Mouse (Mus musculus): ENCODE results near the gene Coro1c.
"Not testable (repeated sequence)": the region's sequence is repeated elsewhere in the genome, so short reads cannot be mapped to it uniquely, and the experiment has no call there.

Gene Coro1c

GRCm38 (mm10) chr5:113825558-113825957 is 83.0 kb downstream of the Coro1c start:
- no peak for DNase-seq

DNA sequence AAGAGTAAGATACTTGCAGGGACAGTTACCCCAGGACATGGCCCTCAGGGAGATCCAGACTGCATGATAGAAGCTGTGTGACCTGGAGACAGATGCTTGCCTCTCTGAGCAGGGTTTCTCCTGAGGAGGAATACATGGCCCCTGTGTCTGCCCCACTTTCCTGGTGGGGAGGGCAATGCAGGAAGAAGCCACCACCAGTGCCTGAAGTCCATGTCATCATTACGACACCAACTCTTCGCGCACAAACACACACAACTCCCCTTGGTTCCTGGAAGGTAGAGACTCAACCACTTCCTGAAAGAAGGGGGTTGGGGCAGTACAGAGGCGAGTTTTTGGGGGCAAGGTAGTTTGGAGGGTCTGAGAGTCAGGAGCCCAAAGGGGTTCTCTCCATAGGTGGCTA is 84.3 kb downstream of the Coro1c start:
- DNase-seq = no peak

- DNase-seq = no peak
Measured at GRCm38 (mm10) chr5:113818572-113818971, 90.0 kb downstream of the Coro1c start.

GRCm38 (mm10) chr5:113815638-113816152 is 92.9 kb downstream of the Coro1c start:
- DNase-seq = peak; percentile 92

DNA sequence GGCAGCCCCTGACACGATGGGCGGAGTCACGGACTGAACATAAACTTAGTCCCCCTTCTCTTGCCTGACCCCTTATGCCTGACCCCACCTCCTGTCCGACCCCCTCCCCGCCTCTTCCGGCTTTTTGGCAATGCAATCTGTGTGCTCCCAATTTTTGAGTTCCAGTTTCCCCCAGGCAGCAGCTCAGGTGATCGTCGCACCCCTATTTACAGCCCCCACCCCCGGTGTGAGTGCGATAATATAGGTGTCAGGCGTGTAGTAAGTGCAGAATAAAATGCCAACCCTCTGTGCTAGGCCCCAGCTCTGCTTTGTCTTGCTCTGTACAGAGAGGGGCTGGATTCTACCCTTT is 93.5 kb downstream of the Coro1c start:
- DNase-seq = no peak

- no peak for DNase-seq
Measured at GRCm38 (mm10) chr5:113814111-113815040, 94.2 kb downstream of the Coro1c start.

DNA sequence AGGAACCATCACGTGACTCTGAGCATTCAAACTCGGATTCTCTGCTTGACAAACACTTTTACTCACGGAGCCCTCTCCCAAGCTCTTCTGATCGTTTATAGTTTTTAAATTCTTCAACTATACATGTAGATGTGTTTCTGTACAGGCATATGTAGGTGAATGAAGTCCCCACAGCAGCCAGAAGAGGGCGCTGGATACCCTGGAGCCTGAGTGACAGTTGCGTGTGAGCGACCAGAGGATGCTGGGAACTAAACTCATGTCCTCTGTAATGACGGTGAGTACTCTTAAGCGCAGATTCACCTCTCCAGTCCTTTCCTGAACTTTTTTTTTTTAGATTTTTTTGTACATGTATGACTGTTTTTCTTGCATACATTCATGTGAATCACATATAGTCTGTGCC is 95.0 kb downstream of the Coro1c start:
- DNase-seq = no peak

- no peak for DNase-seq
Measured at GRCm38 (mm10) chr5:113812638-113813037, 95.9 kb downstream of the Coro1c start.

DNA sequence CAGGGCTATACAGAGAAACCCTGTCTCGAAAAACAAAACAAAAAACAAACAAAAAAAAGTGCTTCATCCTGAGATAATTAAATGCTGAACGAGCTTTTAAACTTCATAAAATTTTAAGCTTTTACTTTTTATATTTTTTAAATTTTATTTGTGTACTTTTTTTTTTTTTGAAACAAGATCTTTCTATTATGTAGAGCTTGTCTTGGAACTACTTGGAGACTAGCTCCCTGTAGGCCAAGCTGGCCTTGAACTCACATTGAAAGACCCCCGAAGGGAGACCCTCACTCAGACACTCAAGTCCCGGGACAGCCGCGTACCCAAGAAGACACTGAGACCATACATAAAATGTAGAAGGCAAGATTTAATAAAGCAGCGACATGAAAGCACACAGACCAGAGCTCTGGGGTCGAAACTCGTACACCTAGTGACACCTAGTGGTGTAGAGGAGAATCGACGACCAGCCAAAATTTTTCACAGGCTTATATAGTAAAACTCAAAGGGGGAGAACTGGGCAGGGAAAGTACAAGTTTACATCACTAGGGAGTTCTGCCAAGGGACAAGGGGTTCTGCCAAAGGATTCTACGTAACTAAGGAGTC is 96.6 kb downstream of the Coro1c start:
- DNase-seq = not testable (repeated sequence)

DNA sequence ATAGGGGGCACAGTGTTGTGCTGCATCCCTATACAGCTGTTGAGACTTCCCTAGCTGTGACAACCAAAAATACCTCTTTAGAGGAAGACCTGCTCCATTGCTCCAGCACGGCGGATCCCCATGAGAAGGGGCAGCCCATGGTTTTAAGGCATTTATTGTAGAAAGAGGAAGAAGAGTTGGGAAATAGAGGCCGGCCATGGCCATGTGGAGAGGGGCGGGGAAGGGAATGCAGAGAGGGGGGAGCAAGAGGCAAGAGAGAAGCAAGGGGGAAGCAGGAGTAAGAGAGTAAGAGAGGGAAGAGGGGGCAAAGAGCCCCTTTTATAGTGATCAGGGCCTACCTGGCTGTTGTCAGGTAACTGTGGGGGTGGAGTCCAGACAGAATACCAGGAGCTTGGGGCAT is 98.4 kb downstream of the Coro1c start:
- no peak for DNase-seq

DNA sequence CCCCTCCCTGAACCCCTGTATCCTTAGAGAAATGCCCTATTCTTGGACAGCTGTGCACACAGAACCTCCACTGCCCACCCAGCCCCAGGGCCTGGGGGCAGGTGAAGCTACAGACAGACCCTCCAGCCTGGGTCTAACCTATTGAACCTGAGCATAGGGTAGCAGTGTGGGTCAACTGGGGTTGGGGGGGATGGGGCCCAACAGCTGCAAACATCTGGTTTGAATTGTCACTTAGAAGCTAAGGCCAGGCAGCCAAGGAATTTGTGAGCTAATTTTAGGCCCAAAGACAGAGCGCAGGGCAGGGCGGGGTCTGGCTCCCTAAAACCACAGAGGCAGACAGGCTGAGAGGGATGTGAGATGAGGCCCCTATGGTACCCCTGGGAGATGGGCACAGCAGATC is 100.4 kb downstream of the Coro1c start:
- DNase-seq = peak; percentile 74

DNA sequence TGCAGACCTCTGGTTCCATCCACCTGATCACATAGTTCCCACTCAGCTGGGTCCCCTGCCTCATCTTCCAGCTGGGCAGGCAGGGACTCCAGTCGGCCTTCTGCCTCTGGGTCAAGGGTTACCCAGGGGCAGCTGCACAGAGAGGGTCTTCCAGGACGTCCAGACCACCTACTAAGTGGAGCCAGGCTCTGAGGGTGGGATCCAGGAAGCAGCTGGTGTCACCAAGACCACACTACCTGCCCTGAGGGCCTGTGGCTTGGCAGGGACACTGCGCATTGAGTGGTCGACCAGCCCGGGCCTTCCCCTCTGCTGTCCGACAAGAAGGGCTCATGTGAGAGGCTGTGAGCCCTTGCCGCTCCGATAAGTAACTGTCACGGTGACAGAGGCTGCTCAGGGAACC is 100.8 kb downstream of the Coro1c start:
- DNase-seq = no peak

GRCm38 (mm10) chr5:113806414-113806813 is 102.1 kb downstream of the Coro1c start:
- no peak for DNase-seq

DNA sequence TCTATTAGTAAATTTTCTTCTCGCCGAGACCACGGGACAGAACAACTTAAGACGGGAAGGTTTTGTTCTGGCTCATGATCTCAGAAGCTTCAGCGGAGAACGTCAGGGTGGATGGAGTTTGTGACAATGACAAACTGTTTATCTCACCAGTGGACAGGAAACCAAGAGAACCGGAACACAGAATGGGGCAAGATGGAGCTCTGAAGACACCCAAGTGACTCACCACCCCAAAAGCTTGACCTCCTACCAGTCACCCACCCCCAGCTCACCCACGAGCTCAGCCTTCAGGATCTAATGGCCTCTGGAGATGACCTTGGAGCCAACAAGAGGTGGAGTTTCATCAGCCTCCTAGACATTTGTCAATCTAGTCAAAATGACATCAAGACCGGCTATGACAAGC is 103.3 kb downstream of the Coro1c start:
- no peak for DNase-seq

DNA sequence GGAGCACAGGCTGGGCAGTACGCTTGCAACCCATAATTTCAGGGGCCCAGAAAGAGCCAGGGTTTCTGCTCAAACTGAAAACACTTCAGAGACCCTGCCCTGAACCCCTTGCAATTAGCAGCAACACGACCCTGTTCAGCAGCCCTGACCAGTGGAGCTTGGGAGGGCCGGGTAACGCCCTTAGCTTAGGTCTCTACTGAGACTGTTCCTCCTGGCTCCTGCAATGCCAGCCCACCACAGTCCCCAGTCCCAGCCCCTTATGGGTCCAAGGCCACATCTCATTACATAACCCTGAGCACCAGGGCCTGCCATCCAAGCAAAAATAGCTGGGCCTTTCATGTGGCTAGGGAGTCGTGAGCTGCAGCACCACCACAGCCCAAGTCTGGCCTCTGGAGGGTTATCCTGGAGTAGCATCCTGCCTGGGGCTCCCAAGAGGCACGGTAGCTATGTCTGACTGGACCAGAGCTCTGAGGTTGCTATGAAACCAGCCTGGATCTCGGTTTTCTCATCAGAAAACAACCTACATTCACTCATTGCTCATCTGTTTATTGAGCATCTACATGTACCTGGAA is 104.1 kb downstream of the Coro1c start:
- no peak for DNase-seq

DNA sequence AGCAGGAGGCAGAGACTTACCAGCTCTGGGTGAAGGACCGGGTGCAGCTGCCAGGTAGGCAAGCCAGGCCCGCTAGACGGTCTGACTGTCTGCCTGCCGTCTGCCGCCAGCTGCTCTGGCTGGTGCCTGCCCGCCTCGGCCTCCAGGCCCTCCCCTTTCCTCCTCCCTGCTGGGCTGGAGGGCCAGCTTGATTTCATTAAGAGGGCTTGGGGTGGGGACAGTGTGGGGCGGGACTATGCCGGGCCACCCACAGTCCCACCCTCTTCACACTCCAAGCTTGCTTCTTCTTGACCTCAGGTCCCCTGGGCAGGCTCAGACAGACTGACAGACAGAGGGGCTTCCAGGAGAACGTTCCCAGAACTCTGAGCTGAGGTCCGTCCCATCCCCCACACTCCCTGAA is 108.3 kb downstream of the Coro1c start, which contains the start of gene Tmem119:
TSS of gene Tmem119 (minus strand) at position 237 of the 400 bp plus-strand sequence.
- peak; percentile 89 for DNase-seq

DNA sequence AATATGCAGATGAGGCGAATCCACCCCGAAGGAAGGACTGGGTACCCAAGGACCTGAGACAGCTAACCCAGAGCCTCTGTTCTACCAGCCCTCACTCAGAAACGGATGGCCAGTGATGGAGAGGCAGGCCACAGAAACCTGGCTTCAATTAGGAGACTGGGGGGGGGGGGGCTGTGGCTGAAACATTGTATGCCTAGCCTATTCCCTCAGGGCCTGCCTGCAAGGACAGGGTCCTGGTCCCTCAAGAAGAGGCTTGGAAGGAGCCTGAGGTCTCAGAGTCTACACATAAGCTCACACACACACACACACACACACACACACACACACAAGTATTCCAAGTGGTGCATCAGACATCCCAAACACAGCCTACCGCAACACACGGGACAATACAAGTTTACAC is 108.9 kb downstream of the Coro1c start:
- DNase-seq = peak; percentile 59

DNA sequence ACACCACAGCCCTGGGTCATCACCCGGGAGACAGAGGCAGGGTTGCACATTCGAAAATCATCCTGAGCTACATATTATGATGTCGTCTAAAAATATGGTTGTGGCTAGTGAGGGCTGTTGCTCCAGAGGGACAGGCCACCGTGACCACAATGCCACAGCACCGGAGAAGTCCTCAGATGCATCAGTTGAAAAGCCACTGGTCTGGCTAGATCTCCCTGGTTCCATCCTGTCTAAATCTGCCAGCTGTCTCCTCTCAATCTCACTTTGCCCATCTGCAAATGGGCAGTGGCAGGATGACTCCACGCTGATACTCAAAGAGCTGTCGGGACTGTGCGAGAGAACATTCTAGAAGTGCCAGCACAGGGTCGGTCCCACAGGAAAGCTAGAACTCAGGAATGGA is 110.0 kb downstream of the Coro1c start:
- DNase-seq = no peak

DNA sequence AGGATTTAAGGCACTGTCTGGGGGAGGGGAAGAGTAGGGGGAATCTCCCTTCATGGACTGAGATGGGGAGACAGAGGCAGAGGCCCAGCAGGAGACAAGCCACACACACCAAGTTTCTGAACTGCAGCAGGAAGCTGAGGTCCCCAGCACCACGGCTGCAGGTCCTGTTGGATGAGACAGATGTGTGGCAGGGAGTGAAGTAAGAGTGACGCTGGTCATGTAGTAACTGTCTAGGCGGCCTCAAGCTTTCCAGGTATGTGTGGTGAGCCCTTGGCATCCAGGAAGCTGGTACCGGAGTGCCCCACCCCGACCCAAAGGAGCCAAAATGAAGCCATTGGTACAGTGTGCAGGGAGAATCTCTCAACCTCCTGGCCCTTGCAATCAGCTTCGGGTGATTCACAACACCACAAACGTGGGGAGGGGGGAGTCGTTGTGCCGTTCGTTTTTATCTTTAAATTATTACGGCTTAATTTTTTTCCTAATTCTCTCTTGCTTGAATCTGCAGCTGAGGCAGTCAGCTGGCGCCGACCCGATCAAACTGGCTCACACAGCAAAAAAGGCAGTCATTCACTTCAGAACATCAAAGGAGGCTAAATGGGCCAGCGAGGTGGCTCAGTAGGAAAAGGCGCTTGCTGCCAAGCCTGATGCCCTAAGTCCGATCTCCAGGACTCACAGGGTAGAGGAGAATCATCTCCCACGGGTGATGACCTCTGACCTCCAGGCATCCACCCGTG is 111.2 kb downstream of the Coro1c start:
- peak; percentile 47 for DNase-seq

DNA sequence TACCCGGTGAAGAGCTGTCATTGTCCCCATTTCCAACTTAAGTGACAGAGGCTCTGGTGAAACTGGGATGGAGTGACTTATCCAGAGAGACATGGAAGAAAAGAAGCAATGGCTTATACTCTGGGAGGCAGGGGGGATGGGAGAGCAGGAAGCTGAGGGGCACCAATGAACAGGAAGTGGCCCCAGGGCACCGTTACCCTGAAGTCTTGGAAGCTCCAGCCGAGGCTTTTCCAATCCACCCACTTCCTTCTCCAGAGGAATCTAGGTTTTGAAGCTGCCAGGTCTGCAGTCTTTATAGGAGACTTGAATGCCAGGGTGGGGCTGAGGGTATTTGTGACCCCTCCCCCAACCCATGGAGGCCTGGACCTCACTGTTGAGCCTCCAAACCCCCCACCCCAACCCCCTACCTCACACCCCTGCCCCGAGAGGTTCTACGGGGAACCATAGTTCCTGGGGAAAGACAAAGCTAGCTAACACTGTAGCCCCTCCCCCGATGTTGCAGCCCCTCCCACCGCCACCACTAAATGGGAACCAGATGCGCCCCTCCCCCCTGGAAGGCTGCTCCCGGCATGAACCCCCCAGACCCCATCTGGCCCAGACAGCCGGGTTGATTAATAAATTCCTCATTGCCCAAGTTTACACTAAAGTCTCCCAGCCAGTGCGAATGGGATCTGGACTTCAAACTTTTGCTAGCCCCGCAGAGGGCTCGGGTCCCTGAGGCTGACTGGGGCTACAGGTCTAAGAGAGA is 112.0 kb downstream of the Coro1c start:
- DNase-seq = peak; percentile 93

All from embryo, embryonic 11 days (tissue).